Mouse (Mus musculus) CH12.LX (cell line): ENCODE results near the gene Tmem115.

ENCODE experiments used
- CTCF ChIP-seq, 2 experiments: IDR thresholded peaks in 1 of 2; conservative IDR thresholded peaks in 1 of 2; 2 replicates each; pipeline ENCODE4 v1.5.1; 2011 to 2012; ENCODE audit warnings: low read depth in 2 of 2, low read length in 2 of 2, improper control_type of control experiment in 1 of 2, inconsistent platforms in 1 of 2, mild to moderate bottlenecking in 1 of 2, moderate library complexity in 1 of 2
- E2F4 ChIP-seq: IDR thresholded peaks from 2 replicates; pipeline ENCODE4 v1.6.1; 2011; ENCODE audit warnings: low read depth, low read length, improper control_type of control experiment; ENCODE audit not compliant: insufficient replicate concordance
- EP300 ChIP-seq: IDR thresholded peaks from 2 replicates; pipeline ENCODE4 v1.6.1; 2011; ENCODE audit warnings: low read length, improper control_type of control experiment
- HCFC1 ChIP-seq: IDR thresholded peaks from 2 replicates; pipeline ENCODE4 v1.6.1; 2012; ENCODE audit warnings: low read depth, mild to moderate bottlenecking, inconsistent platforms, low read length, improper control_type of control experiment
- MAX ChIP-seq: IDR thresholded peaks from 2 replicates; pipeline ENCODE4 v1.6.1; 2011; ENCODE audit warnings: low read length, improper control_type of control experiment
- NELFE ChIP-seq: IDR thresholded peaks from 2 replicates; pipeline ENCODE4 v1.6.1; 2011; ENCODE audit warnings: low read depth, low read length, improper control_type of control experiment
- POLR2AphosphoS2 ChIP-seq: IDR thresholded peaks from 2 replicates; pipeline ENCODE4 v1.6.1; 2011; ENCODE audit warnings: low read depth, low read length, improper control_type of control experiment
- SIN3A ChIP-seq: IDR thresholded peaks from 2 replicates; pipeline ENCODE4 v1.6.1; 2012; ENCODE audit warnings: low read length, improper control_type of control experiment, inconsistent platforms
- SMC3 ChIP-seq: IDR thresholded peaks from 2 replicates; pipeline ENCODE4 v1.6.1; 2011; ENCODE audit warnings: low read depth, low read length, improper control_type of control experiment
- TCF12 ChIP-seq: IDR thresholded peaks from 2 replicates; pipeline ENCODE4 v1.6.1; 2014; ENCODE audit warnings: low read depth, mild to moderate bottlenecking, inconsistent platforms, low read length, improper control_type of control experiment
- ZNF384 ChIP-seq: IDR thresholded peaks from 2 replicates; pipeline ENCODE4 v1.6.1; 2012; ENCODE audit warnings: low read depth, low read length, improper control_type of control experiment, inconsistent platforms

- no peak for TF ChIP-seq CTCF (conservative IDR thresholded peaks at IDR 0.05 in 1 of 2, IDR thresholded peaks at IDR 0.05 in 1 of 2; ENCODE audit: low read depth in 2 of 2, low read length in 2 of 2)
- no peak for TF ChIP-seq TCF12
- no peak for TF ChIP-seq NELFE
- TF ChIP-seq E2F4 = no peak
- TF ChIP-seq SIN3A = no peak
- TF ChIP-seq MAX = no peak
- no peak for TF ChIP-seq EP300
- TF ChIP-seq POLR2AphosphoS2 = no peak
- no peak for TF ChIP-seq ZNF384
- TF ChIP-seq HCFC1 = no peak
- TF ChIP-seq SMC3 = no peak
These were observed 22.0 kb downstream of the Tmem115 start for GRCm38 (mm10) chr9:107555701-107556100.
